Mouse (Mus musculus): ENCODE data around the gene Pfdn2. TPM values are rescaled to one million over a fixed set of nuclear protein-coding genes. Genes with fewer than 3 reads are reported as not detected.
A peak's percentile ranks its signal among the peaks of the same experiment; 100 is the strongest.

The Pfdn2 gene
- total RNA-seq, 4 experiments from 2014 or later: 76.7 to 184 (median 115) TPM

DNA sequence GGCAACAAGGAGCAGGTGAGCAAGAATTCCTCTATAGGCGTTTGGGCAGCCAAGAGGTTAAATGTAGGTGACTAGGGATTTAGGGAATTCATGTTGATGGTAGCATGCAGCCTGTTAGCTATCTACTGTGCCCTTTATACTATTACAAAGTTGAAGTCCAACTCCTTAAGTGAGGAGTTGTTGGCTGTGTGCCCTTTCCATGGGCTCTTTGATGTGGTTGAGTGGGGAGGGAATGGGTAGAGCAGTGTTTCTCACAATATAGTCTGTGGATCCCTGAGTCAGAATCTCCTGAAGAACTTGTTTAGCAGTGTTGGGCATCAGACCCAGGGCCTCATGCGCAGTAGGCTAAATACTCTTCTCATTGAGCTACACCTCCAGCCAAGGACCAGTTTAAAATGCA lies 11.3 kb downstream of the Pfdn2 start:
- DNase-seq: no peak

DNA sequence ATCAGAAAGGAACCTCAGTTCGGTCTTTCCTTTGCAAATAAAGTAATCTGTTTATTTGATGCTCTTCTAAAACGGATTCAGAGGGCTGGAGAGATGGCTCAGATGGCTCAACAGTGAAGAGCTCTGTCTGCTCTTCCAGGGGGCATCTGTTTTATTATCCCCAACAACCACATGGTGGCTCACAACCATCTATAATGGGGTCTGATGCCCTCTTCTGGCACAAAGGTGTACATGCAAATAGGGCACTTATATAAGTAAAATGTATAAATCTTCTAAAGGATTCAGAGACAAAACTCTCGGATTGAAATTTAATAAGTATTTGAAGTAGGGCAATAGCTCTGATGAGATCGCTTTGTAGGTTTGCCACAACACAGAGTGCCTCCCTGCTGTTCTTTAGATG lies 13.0 kb downstream of the Pfdn2 start:
- DNase-seq: no peak

DNA sequence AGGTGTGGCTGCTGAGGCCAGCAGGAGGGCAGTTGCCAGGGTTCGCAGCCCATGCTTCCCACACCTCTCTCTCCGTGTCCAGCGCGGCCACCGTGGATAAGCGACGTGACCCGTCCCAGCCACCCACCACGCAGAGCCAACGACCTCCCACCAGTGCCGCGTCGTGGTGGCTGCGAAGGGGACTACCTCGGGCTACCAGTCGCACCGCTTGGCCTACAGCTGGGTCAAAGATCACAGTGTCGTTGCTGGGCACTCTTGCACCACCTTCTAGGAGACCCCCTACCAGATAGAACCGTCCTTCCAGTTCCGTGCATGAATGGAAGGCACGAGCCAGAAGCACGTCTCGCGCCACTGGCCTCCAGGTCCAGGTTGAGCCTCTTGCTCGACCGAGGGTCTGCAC lies 14.8 kb downstream of the Pfdn2 start:
- no peak for DNase-seq

DNA sequence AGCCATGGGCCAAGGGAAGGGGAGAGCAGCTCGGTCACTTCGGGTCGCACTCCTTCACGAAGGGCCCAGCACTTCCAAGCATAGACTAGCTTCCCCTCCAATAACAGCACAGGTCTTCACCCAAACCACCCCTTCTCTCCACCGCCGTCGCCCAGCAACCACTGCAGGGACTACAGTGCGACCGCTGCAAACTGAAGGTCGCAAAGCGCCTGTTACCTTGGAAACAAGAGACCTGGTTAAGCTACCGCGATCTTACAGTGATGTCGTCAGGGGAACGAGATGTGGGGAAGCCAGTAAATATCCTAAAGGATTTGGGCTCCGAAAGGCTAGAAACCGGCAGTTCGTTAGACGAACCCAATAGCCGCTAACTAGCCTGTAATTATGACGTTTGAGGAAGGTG lies 15.2 kb downstream of the Pfdn2 start, which contains the start of gene Klhdc9:
Klhdc9 (minus strand) TSS at position 143 of the 400 bp plus-strand sequence.
- DNase-seq: peak; percentile 90

DNA sequence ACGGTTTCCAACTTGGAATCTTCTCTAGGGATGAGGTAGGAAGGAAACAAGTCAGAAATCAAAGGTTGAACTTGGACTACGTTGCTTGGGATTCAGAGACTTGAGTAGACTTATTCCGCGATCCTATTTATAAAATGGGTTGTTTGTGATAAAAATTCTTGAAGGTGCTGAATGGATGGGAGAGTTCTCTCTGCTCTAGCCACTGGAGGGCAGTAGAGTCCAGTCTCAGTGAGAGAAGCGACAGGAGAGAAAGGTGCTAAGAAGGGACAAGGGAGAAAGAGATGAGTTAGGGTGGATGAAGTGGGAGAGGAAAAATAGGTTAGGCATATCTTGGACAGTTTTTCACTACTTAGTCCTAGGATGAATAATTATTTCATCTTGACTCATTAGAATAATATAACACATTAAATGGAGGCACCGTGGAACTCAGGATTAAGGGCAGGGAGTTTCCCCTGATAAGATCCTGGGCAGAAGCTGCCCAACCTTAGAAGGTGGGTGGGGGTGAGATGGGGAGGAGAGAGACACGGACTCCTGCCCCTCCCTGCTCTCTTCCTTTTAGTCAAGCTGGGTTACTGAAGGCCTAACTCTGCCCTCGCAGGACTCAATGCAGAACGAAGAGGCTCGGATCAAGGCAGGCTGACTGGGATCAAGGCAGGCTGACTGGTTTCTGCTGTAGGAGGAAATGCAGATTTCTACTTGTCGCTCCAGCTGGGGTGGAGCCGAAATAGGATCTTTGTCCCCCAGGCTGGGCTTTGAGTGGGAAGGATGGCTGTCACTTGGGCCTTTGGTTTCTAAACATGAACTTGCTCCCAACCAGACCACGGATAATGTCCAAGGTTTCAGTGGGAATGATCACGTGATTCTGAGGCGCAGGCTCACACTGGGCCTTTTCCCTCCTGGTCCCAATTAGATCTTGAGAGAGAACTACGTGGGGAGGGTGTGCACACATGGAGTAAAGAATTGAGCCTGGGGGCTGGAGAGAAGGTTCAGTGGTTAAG lies 15.9 kb downstream of the Pfdn2 start:
- no peak for DNase-seq

DNA sequence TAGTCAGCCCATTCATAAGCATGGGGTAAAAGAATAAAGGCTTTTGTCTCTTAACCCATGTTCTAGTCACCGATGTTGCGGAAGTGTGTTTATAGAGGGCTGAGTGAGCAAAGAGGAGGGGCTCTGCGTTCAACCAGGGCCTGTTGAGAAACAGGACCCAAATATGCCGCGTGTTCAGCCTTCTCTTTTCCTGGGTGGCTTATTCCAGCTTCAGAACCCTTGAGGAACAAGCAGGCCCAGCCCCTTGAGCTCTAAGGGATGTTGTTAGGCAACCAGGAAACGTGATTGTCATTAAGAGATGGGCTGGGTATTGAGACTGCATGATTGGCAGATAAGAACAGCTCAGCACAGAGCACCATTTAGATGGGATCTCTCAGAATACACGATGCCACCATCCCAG lies 20.5 kb downstream of the Pfdn2 start:
- no peak for DNase-seq

DNA sequence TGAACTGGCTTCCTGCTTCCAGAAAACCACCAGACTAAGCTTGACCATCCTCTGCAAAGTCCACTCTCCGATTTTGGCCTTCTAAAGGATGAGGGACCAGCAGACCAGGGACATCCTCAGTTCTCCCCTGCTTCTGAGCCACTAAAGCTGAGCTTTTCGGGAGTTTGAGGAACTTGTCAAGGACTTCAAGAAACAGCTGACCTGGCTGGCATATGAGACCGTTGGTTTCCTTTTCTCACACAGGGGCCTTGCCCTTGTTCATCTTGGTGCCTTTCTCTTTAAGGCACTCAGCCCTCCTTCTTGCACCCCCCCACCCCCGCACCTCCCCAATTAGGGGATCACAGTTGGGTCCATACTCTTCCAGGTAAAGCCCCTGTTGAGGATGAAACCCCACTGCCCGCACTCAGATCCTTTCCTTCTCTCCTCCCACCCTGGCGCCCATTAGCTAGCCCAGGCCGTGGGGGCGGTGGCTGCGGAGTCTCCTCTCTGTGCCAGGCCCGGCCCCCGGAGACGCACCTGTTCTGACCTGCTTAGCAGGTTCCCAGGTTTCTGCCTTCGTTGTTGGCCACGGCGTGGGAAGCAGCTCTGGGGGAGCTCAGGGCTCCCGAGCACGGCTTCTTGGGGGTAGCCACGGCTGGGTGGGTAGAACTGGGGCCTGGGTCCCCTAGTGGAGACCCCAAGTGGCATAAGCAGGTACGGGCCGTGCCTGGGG lies 24.5 kb downstream of the Pfdn2 start, which contains the start of gene Nectin4:
Nectin4 (plus strand) TSS at position 255 of the 712 bp plus-strand sequence.
- DNase-seq: no peak

DNA sequence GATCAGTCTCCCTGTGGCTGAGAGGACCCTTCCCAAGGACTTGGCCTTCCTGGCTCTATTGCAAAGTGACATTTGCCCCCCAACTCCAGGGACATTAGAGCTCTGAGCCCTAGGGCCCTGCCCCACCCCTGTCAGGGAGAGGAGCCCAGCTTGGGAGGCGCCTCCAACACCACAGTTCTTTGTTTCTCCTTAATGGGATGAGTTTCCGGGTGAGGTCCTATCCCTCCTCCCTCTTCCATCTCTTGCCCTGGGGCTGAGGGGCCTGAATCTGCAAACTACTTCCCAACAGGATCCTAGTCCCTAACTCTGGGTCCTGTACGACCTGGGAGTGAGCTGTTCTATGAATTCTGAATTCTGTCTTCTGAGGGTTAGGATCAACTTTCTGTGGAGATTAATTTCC lies 27.4 kb downstream of the Pfdn2 start:
- DNase-seq: no peak

DNA sequence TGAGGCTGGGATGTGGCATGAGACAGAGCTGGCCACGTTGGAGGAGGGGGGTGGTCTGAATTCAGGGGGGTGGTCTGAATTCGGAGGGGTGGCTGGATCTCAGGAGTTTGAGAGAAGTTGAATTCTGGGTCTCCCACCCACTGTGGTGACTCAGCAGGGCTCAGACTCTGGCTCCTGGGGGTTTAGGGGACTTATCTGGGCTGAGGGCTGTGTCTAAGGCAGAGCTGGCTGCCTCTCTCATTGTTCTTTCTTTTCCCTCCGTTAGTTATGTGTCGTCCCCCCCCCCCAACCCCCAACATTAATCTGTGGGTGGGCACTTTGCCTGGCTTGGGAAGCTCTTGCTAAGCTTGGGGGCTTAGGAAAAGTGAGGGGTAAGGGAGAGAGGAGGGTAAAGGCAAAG lies 28.5 kb downstream of the Pfdn2 start:
- DNase-seq: no peak

DNA sequence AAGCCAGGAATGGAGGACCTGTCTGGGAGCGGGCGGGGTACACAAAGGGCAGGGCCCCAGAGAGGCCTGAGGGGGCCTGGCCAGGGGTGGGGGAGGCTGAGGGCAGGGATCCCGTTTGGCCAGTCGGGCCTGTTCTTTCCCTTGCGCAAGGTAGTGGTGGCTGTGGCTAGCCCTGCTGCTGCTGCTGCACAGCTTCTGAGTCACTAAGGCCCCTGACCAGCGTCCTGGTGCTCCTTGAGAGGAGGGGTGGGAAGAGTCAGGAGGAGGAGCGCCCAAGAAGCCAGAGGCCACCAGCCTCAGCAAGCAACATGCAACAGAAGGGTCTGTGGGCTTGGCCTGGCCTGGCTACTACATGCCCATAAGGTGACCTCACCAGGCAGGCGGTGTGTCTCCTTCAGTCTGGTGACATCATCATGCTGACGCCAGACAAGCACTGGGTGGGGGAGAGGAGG lies 30.2 kb downstream of the Pfdn2 start:
- DNase-seq: no peak

DNA sequence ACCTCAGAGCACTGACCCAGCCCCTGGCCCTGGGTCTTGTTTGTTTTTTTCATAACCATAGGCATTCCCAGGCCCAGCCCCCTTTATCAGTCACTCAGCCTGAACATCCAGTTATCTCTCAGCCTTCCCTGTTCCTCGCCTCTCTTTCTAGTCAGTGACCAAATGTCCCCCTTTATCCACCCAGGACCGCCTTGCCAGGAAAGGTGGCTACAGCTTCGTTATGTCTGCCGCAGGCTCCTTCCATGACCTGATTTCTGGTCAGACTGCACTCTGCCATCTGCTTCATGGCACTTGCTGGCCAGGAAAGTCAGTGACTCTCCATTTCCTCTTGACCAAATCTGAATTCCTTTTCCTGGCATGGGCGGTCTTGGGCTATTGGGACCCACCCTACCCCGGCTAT lies 32.8 kb downstream of the Pfdn2 start:
- no peak for DNase-seq

DNA sequence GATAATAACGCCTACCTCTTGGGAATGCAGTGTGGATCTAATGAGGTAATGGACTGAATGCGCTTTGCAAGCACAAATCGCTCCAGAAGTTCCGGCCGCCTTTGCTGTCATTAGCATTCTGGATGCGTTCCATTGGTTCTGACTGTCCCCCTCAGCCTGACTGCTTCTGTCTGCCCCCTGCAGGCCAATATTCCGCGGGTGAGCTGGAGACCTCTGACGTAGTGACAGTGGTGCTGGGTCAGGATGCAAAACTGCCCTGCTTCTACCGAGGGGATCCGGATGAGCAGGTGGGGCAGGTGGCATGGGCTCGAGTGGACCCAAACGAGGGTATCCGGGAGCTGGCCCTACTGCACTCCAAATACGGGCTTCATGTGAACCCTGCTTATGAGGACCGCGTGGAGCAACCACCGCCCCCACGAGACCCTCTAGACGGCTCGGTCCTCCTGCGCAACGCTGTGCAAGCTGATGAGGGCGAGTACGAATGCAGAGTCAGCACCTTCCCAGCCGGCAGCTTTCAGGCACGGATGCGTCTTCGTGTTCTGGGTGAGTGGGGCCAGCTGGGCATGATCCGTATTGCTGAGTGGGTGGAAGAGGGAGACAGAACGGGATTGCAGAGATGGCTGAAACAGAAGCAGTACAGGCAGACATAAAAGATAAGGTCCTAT lies 34.6 kb downstream of the Pfdn2 start:
- DNase-seq: peak; percentile 57

DNA sequence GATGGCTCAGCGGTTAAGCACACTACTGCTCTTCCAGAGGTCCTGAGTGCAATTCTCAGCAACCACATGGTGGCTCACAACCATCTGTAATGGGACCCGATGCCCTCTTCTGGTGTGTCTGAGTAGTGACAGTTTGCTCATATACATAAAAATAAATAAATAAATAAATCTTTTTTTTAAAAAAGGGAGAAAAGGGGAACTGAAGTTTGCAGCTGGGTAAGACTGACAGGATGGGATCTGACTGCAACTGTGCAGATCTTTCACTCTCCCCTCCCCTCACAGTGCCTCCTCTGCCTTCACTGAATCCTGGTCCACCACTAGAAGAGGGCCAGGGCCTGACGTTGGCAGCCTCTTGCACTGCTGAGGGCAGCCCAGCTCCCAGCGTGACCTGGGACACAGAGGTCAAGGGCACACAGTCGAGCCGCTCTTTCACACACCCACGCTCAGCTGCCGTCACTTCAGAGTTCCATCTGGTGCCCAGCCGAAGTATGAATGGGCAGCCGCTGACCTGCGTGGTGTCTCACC lies 36.7 kb downstream of the Pfdn2 start:
- no peak for DNase-seq

DNA sequence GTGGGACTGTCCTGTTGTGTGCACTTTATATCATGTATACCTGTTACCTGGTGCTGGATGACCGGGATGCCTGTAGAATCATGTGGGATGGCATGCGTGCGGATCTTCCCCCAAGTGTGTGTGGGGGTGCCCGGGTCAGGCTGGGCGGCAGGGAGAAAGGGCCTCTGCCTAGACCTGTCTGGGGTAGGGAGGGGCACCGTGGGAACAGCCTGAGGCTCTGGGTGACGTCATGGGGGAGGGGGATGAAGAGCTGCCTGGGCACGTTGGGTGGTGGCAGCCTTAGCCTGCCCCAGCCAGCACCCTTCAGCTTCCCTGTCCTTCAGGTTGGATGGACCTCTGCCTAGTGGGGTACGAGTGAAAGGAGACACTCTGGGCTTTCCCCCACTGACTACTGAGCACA lies 38.9 kb downstream of the Pfdn2 start:
- no peak for DNase-seq

DNA sequence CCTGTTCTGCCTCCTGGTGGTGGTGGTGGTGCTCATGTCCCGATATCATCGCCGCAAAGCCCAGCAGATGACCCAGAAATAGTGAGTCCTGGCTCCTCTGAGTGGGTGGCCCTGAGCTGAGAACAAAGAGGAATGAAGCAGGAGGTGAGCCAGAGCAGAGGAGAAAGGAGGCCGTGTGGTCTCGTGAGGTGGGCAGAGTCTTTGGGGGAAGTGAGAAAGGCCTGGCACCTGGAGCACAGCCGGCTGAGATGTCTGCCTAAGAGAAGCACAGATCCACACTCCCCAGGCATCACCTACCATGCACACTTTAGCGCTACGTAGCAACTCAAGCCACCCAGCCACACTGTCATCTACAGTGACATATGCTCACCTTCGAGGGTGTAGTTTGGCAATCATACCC lies 39.7 kb downstream of the Pfdn2 start:
- no peak for DNase-seq

DNA sequence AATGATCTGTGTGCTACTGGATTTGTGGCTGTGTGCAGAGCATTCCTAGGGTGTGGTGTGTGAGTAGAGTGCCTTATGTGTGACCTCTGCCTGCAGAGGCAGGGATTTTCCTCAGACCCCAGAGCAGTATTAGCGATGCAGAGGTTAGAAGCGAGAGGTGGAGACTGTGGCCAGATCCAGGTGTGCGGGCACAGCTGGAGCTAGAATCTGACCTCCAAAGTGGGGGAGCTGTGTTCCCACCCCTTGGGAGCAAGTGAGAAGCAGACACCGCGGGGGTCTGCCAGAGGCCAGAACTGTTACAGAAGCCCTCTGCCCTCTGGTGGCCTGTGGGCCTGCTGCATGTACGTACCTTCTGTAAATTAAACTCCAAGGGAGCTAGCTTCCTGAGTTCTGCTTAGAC lies 41.6 kb downstream of the Pfdn2 start:
- DNase-seq: no peak

DNA sequence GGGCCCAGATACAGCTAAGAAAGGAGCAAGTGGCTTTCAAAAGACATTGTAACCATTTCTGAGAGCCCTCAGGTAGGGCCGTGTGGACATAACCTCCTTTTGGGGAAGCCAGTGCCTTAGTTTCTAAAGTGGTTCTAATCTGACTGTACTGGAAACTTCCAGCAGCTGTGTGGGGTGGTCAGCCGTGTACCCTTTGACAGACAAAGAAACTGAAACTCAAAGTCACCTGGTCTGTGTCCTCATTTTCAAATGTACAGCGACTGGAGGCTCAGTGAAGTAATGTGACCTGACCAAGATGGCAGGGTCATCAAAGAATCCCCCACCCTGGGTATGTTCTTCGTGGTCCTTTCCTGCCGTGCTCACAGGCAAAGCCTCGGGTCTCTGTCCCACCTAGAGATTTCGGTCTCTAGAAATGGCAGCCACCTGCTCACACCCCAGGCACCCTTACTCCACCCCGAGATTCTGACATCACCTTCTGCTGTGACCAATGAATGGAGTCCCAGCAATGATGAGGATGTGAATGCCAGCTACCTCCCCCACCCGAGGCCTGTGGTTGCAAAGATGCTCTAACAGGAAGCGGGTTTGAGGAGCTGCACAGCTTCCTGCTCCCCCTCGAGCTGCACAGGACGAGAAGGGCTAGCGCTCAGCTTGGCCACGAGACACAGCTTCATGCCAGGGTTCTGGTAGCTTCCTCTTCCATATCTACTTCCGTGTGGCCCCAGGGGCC lies 43.1 kb downstream of the Pfdn2 start, which contains the start of gene Arhgap30:
Arhgap30 (plus strand) TSS at position 579 of the 727 bp plus-strand sequence.
- DNase-seq: peak; percentile 32

DNA sequence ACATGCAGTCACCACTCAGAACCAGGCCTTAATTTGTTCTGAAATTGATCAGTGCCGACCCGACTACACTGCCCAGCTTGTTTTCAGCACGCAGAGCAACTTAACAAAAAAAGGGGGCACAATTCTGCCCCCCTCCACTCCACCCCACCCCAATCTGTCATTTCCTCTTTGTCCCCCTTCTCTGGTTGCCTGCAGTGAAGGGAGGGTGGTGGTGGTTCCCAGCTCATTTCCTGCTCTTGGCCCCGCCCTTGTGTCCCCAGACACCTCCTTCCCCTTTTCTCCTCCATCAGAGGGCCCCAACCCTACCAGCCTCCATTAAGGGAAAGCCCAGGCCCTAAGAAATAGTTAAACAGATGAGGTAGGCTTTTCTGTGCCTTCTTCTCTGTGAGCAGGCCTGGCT lies 44.6 kb downstream of the Pfdn2 start:
- DNase-seq: no peak

DNA sequence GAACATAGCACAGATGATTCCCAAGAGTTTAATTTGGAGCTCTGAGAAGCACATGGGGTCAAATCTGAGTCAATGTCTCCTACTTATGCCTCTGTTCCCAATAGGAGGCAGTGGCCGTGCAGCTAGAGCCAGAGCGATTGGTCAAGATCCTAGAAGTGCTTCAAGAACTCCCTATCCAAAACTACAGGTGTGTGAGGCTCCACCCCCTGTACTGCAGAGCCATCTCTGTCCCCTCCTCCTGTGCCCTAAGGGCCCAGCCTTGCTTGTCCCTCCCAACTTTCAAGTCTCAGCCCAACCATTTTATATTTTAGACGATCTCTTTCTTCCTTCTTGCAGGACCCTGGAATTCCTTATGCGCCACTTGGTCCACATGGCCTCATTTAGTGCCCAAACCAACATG lies 56.4 kb downstream of the Pfdn2 start:
- no peak for DNase-seq

DNA sequence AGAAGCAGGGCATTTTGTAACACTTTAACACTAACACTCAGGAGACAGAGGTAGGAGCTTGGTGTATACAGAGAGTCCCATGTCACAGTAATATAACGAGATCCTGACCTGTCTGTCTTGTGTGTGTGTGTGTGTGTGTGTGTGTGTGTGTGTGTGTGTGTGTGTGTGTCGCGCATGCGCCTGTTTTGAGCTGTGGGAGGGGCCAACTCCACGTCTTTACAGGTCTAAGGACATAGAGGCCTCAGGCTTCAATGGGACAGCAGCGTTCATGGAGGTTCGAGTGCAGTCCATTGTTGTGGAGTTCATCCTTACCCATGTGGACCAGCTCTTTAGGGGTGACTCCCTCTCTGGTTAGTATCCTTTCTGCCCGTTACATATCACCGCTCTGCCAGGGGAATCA lies 57.5 kb downstream of the Pfdn2 start:
- no peak for DNase-seq

DNA sequence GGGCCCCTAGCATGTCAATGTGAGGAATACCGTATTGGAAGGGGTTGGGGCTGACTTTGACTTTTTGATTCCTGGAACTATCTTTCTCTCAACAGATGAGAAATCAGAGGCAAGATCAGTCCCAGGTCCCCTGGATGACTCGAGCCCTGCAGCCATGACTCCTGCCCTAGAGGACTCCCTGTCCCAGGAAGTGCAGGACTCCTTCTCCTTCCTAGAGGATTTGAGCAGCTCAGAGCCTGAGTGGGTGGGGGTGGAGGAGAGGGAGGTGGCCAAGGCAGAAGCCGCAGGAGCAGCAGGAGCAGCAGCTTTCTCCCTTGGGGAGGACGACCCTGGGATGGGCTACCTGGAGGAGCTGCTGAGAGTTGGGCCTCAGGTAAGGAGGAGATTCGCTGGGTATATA lies 61.8 kb downstream of the Pfdn2 start:
- no peak for DNase-seq

Data from adrenal gland, adult 8-10 months (tissue).